Mouse (Mus musculus): ENCODE data around the gene Mymx. TPM values are rescaled to one million over a fixed set of nuclear protein-coding genes. Genes with fewer than 3 reads are reported as not detected.

Gene Mymx
- polyA plus RNA-seq, 1 experiment from 2014 or later, result 6.8 TPM

- ATAC-seq (ENCODE audit: low FRiP score, low read depth), result peak; percentile 73
- H3K36me3 ChIP-seq, result no peaks in the 10 kb centered on the region
- no peak overlapping the region for H3K27ac ChIP-seq
- WGBS, result 1% methylated on average over 58 of the region's 58 CpGs
- no peaks in the 10 kb centered on the region for H3K9me3 ChIP-seq
- H3K27me3 ChIP-seq (replicated peaks), result peaks cover 24% of the 10 kb centered on the region
- H3K9ac ChIP-seq, result peak overlapping the region; percentile 56
- H3K4me3 ChIP-seq, result peak overlapping the region; percentile 45
- H3K4me1 ChIP-seq, result peaks cover 58% of the 10 kb centered on the region
- peak overlapping the region; percentile 93 for H3K4me2 ChIP-seq (replicated peaks)
These were observed 6.8 kb downstream of the Mymx start for GRCm38 (mm10) chr17:45594881-45595735.

- Histone ChIP-seq H3K9ac (no peak overlapping the region), H3K27ac (no peak overlapping the region), H3K36me3 (no peaks in the 10 kb centered on the region), H3K4me1 (peaks cover 52% of the 10 kb centered on the region), H3K9me3 (no peaks in the 10 kb centered on the region), H3K27me3 (replicated peaks) (peaks cover 22% of the 10 kb centered on the region), H3K4me2 (replicated peaks) (peak overlapping the region; percentile 93), H3K4me3 (no peak overlapping the region)
- ATAC-seq (ENCODE audit: low FRiP score, low read depth), result no peak
- WGBS, result 50% methylated on average over 8 of the region's 8 CpGs
These were observed 7.7 kb downstream of the Mymx start for GRCm38 (mm10) chr17:45594195-45594594.

GRCm38 (mm10) chr17:45593479-45593878 lies 8.4 kb downstream of the Mymx start:
- 30% methylated on average over 8 of the region's 8 CpGs for WGBS
- Histone ChIP-seq H3K27me3 (replicated peaks) (peaks cover 22% of the 10 kb centered on the region), H3K9me3 (no peaks in the 10 kb centered on the region), H3K4me2 (replicated peaks) (peak overlapping the region; percentile 93), H3K36me3 (no peaks in the 10 kb centered on the region), H3K4me3 (no peak overlapping the region), H3K4me1 (peaks cover 51% of the 10 kb centered on the region), H3K9ac (0 out of 2 replicates have a peak overlapping the region, but pooled peaks have one; percentile 17), H3K27ac (no peak overlapping the region)
- ATAC-seq (ENCODE audit: low FRiP score, low read depth), result no peak

- 61% methylated on average over 8 of the region's 8 CpGs for WGBS
- peak overlapping the region; percentile 93 for H3K4me2 ChIP-seq (replicated peaks)
- H3K4me1 ChIP-seq, result peaks cover 51% of the 10 kb centered on the region
- H3K9ac ChIP-seq, result 0 out of 2 replicates have a peak overlapping the region, but pooled peaks have one; percentile 29
- no peaks in the 10 kb centered on the region for H3K9me3 ChIP-seq
- no peak for ATAC-seq (ENCODE audit: low FRiP score, low read depth)
- H3K27me3 ChIP-seq (replicated peaks), result peaks cover 22% of the 10 kb centered on the region
- H3K36me3 ChIP-seq, result no peaks in the 10 kb centered on the region
- no peak overlapping the region for H3K4me3 ChIP-seq
- H3K27ac ChIP-seq, result no peak overlapping the region
These were observed 9.1 kb downstream of the Mymx start for GRCm38 (mm10) chr17:45592606-45593431.

GRCm38 (mm10) chr17:45591701-45592605 lies 9.9 kb downstream of the Mymx start:
- H3K36me3 ChIP-seq, result peaks cover 5% of the 10 kb centered on the region; the same call in 1 of the 2 replicates
- H3K4me2 ChIP-seq (replicated peaks), result peak overlapping the region; percentile 29
- 0 out of 2 replicates have a peak overlapping the region, but pooled peaks have one; percentile 29 for H3K9ac ChIP-seq
- H3K27ac ChIP-seq, result no peak overlapping the region
- no peaks in the 10 kb centered on the region for H3K9me3 ChIP-seq
- no peak overlapping the region for H3K4me3 ChIP-seq
- WGBS, result 64% methylated on average over 16 of the region's 16 CpGs
- peaks cover 22% of the 10 kb centered on the region for H3K27me3 ChIP-seq (replicated peaks)
- peaks cover 47% of the 10 kb centered on the region for H3K4me1 ChIP-seq
- no peak for ATAC-seq (ENCODE audit: low FRiP score, low read depth)

- H3K9me3 ChIP-seq, result no peaks in the 10 kb centered on the region
- ATAC-seq (ENCODE audit: low FRiP score, low read depth), result no peak
- 82% methylated on average over 6 of the region's 6 CpGs for WGBS
- no peak overlapping the region for H3K4me2 ChIP-seq (replicated peaks)
- H3K9ac ChIP-seq, result no peak overlapping the region
- H3K27ac ChIP-seq, result no peak overlapping the region
- peaks cover 35% of the 10 kb centered on the region for H3K4me1 ChIP-seq
- H3K4me3 ChIP-seq, result no peak overlapping the region
- peaks cover 8% of the 10 kb centered on the region; the same call in 1 of the 2 replicates for H3K36me3 ChIP-seq
- peaks cover 13% of the 10 kb centered on the region for H3K27me3 ChIP-seq (replicated peaks)
These were observed 11.5 kb downstream of the Mymx start for GRCm38 (mm10) chr17:45590410-45590809.

GRCm38 (mm10) chr17:45589844-45590243 lies 12.1 kb downstream of the Mymx start:
- Histone ChIP-seq H3K9me3 (no peaks in the 10 kb centered on the region), H3K9ac (no peak overlapping the region), H3K27me3 (replicated peaks) (peaks cover 9% of the 10 kb centered on the region), H3K4me3 (no peak overlapping the region), H3K4me2 (replicated peaks) (no peak overlapping the region), H3K4me1 (peaks cover 33% of the 10 kb centered on the region), H3K27ac (no peak overlapping the region), H3K36me3 (peaks cover 8% of the 10 kb centered on the region; the same call in 1 of the 2 replicates)
- no peak for ATAC-seq (ENCODE audit: low FRiP score, low read depth)
- 95% methylated on average over 8 of the region's 8 CpGs for WGBS

- H3K27me3 ChIP-seq (replicated peaks), result peaks cover 8% of the 10 kb centered on the region
- no peak overlapping the region for H3K4me2 ChIP-seq (replicated peaks)
- ATAC-seq (ENCODE audit: low FRiP score, low read depth), result no peak
- H3K9ac ChIP-seq, result no peak overlapping the region
- H3K4me3 ChIP-seq, result no peak overlapping the region
- H3K27ac ChIP-seq, result no peak overlapping the region
- 98% methylated on average over 7 of the region's 7 CpGs for WGBS
- H3K9me3 ChIP-seq, result no peaks in the 10 kb centered on the region
- H3K36me3 ChIP-seq, result peaks cover 8% of the 10 kb centered on the region; the same call in 1 of the 2 replicates
- H3K4me1 ChIP-seq, result peaks cover 33% of the 10 kb centered on the region
These were observed 12.7 kb downstream of the Mymx start for GRCm38 (mm10) chr17:45589236-45589635.

GRCm38 (mm10) chr17:45588370-45588769 lies 13.5 kb downstream of the Mymx start:
- 92% methylated on average over 7 of the region's 7 CpGs for WGBS
- Histone ChIP-seq H3K9me3 (no peaks in the 10 kb centered on the region), H3K4me2 (replicated peaks) (no peak overlapping the region), H3K9ac (no peak overlapping the region), H3K27me3 (replicated peaks) (no peaks in the 10 kb centered on the region; the same call in 1 of the 2 replicates), H3K4me3 (no peak overlapping the region), H3K36me3 (peaks cover 8% of the 10 kb centered on the region; the same call in 1 of the 2 replicates), H3K4me1 (peaks cover 26% of the 10 kb centered on the region), H3K27ac (no peak overlapping the region)
- no peak for ATAC-seq (ENCODE audit: low FRiP score, low read depth)

GRCm38 (mm10) chr17:45586449-45586837 lies 15.5 kb downstream of the Mymx start:
- no peak for ATAC-seq (ENCODE audit: low FRiP score, low read depth)

GRCm38 (mm10) chr17:45585725-45586448 lies 16.0 kb downstream of the Mymx start:
- ATAC-seq (ENCODE audit: low FRiP score, low read depth), result no peak
- no peak overlapping the region for H3K4me3 ChIP-seq
- H3K4me1 ChIP-seq, result peaks cover 16% of the 10 kb centered on the region; the same call in 1 of the 2 replicates
- peaks cover 8% of the 10 kb centered on the region; the same call in 1 of the 2 replicates for H3K36me3 ChIP-seq
- no peaks in the 10 kb centered on the region for H3K27me3 ChIP-seq (replicated peaks)
- no peaks in the 10 kb centered on the region for H3K9me3 ChIP-seq
- no peak overlapping the region for H3K4me2 ChIP-seq (replicated peaks)
- WGBS, result 82% methylated on average over 23 of the region's 23 CpGs
- H3K27ac ChIP-seq, result no peak overlapping the region
- no peak overlapping the region for H3K9ac ChIP-seq

More at GRCm38 (mm10) chr17:45586449-45586837, 15.5 kb downstream of the Mymx start:
- Histone ChIP-seq H3K27ac (no peak overlapping the region), H3K4me1 (peaks cover 13% of the 10 kb centered on the region; the same call in 1 of the 2 replicates), H3K4me2 (replicated peaks) (no peak overlapping the region), H3K9me3 (no peaks in the 10 kb centered on the region), H3K4me3 (no peak overlapping the region), H3K36me3 (peaks cover 8% of the 10 kb centered on the region; the same call in 1 of the 2 replicates), H3K9ac (no peak overlapping the region), H3K27me3 (replicated peaks) (no peaks in the 10 kb centered on the region)
- WGBS, result 97% methylated on average over 3 of the region's 3 CpGs
